Mouse (Mus musculus): ENCODE measurements around the gene Neurod2.

DNA sequence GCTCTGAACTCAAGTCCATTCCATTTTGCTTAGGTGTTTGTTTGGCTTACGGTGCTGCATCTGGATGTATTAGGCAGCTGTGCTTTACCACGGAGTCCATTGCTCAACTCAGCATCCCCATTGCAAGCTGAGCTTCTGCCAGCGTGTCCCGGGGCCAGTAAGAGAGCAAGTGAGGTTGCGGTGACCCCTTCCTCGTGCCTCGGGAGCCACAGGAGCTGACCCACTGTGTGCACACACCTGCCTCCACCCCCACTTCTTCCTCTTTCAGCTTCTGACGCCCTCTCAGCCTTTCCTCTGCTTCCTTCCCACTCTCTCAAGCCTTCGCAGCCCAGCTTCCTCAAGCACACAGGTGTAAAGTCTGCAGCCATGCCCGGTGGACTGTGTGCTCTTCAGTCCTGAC is 36.8 kb upstream of the Neurod2 start:
- no peak for TF ChIP-seq CTCF (IDR thresholded peaks at IDR 0.05)
- no peak for TF ChIP-seq POLR2A (IDR thresholded peaks at IDR 0.05; ENCODE audit: insufficient read depth, low read depth, low read length)
- TF ChIP-seq EP300 (IDR thresholded peaks at IDR 0.05; ENCODE audit: insufficient read depth, low read depth, low read length): no peak

All from heart, adult 2 months (tissue).